Mouse (Mus musculus) erythroblast, embryonic 14.5 days (primary cell): ENCODE data around the gene Gm17087. TPM values are rescaled to one million over a fixed set of nuclear protein-coding genes. Genes with fewer than 3 reads are reported as not detected.

ENCODE experiments used
- H3K27me3 ChIP-seq: 2 replicates; pipeline ENCODE4 v1.6.1; 2012; ENCODE audit warnings: inconsistent platforms; ENCODE audit not compliant: control insufficient read depth
- H3K36me3 ChIP-seq: 2 replicates; pipeline ENCODE4 v1.6.1; 2012; ENCODE audit warnings: mild to moderate bottlenecking, inconsistent platforms; ENCODE audit not compliant: control insufficient read depth
- H3K4me1 ChIP-seq: 2 replicates; pipeline ENCODE4 v1.6.1; 2012; ENCODE audit warnings: inconsistent platforms; ENCODE audit not compliant: control insufficient read depth
- H3K4me3 ChIP-seq: replicated peaks from 2 replicates; pipeline ENCODE3; 2012; ENCODE audit warnings: moderate library complexity, mild to moderate bottlenecking, inconsistent platforms
- H3K9me3 ChIP-seq: 2 replicates; pipeline ENCODE4 v1.6.1; 2012; ENCODE audit warnings: low read length, inconsistent platforms, mixed read lengths; ENCODE audit not compliant: control insufficient read depth
- GATA1 ChIP-seq: IDR thresholded peaks from 2 replicates; pipeline ENCODE4 v1.6.1; 2012; ENCODE audit warnings: low read length, inconsistent platforms, mixed read lengths
- TAL1 ChIP-seq: IDR thresholded peaks from 3 replicates; pipeline ENCODE4 v1.6.1; 2012; ENCODE audit warnings: low read length, inconsistent platforms, mixed read lengths
- polyA plus RNA-seq: library from polyadenylated mRNA; stranded (reverse); fragments of >175 nt; gene quantifications from 2 replicates; pipeline ENCODE4 v1.2.3, GENCODE M21; 2012

Gm17087 gene
- polyA plus RNA-seq, 1 experiment: not detected

DNA sequence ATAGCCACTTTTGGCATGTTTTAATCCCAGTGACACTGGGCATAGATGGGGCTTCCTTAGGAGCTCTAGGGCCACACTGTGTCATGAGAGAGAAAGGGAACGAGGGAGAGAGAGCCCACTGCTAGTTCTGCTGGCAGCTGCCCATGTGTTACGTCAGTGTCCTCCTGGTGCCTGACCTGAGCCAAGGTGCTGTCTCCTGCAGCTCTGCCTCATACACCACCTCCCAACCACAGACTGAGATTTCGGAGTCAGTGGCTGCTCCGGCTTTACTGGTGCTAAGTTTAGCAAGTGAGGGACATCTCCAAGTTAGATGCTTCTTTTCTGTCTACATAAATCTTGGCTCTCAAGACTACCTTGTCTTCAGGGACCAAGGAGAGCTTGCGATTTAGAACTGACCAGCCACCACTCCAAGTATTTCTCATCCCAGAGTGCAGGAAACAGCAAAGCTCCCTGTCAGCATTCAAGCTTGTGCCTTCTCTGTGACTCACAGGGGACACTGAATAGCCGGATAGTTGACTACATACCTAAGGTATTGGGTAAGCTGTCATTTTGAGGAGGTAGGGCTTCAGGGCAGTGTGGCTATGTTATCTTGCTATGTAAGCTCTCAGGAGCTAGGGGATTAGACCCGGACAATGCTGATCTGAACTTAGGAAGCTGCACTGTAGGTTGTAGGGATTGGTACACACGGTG, 14.3 kb downstream of the Gm17087 start:
- Histone ChIP-seq H3K4me1 (no peaks in the 10 kb centered on the region), H3K27me3 (no peaks in the 10 kb centered on the region), H3K36me3 (no peaks in the 10 kb centered on the region), H3K9me3 (no peaks in the 10 kb centered on the region), H3K4me3 (no peak overlapping the region)
- TF ChIP-seq GATA1: no peak
- no peak for TF ChIP-seq TAL1

GRCm38 (mm10) chr17:8551641-8552040, 15.1 kb downstream of the Gm17087 start:
- H3K4me1 ChIP-seq: no peaks in the 10 kb centered on the region
- TF ChIP-seq GATA1 (no peak), TAL1 (no peak)
- H3K36me3 ChIP-seq: no peaks in the 10 kb centered on the region
- no peaks in the 10 kb centered on the region for H3K9me3 ChIP-seq
- H3K4me3 ChIP-seq: no peak overlapping the region
- no peaks in the 10 kb centered on the region for H3K27me3 ChIP-seq

GRCm38 (mm10) chr17:8548733-8549132, 18.0 kb downstream of the Gm17087 start:
- Histone ChIP-seq H3K4me3 (no peak overlapping the region), H3K36me3 (no peaks in the 10 kb centered on the region), H3K9me3 (no peaks in the 10 kb centered on the region), H3K27me3 (no peaks in the 10 kb centered on the region), H3K4me1 (no peaks in the 10 kb centered on the region)
- no peak for TF ChIP-seq TAL1
- no peak for TF ChIP-seq GATA1

GRCm38 (mm10) chr17:8546366-8546765, 20.4 kb downstream of the Gm17087 start:
- Histone ChIP-seq H3K36me3 (no peaks in the 10 kb centered on the region), H3K4me1 (no peaks in the 10 kb centered on the region), H3K4me3 (no peak overlapping the region), H3K27me3 (no peaks in the 10 kb centered on the region), H3K9me3 (no peaks in the 10 kb centered on the region)
- TF ChIP-seq GATA1 (no peak), TAL1 (no peak)

DNA sequence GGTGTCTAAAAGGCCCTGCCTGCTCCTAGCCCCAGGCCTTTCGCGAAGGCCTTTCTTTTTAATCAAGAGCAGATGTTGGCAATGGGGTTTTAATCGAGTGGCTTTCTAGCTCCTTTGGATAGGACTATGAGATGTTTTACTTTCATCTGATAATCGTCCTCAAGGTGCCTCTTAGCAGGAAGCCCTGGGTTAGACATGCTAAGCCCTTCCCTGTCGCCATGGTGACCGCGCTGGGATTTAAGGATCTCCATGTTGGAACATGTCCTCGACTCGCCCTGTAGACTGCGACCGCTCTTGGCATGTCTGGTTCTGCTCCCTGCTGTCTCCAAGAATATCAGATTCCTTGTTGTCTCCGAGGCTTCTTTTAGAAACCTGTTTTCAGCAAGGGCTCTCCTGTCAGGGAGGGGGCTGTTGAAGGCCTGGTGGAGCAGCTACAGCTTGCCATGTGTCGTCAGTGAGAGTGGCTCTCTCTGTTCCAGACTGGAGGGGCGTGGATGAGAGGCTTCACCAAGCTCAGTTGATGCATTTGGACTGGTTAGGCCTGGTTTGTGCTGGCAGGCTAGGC, 24.7 kb downstream of the Gm17087 start:
- no peaks in the 10 kb centered on the region for H3K27me3 ChIP-seq

DNA sequence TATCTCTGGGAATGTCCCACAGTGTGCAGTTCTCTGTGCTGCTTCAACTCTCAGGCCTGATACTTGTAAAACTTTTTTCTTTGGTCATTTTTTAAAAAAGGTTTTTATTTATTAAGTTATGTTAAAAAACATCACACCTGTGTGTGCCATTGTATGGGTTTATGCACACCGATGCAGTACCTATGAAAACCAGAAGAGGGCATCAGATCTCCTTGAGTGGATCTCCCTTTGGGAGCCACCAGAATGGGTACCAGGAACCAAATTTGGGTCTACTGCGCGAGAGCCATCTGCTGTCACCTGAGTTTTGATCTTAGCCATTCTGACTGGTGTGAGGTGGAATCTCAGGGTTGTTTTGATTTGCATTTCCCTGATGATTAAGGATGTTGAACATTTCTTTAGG, 28.6 kb downstream of the Gm17087 start:
- H3K27me3 ChIP-seq: no peaks in the 10 kb centered on the region
- no peak for TF ChIP-seq TAL1
- no peak for TF ChIP-seq GATA1
- H3K4me3 ChIP-seq: no peak overlapping the region
- H3K4me1 ChIP-seq: no peaks in the 10 kb centered on the region
- no peaks in the 10 kb centered on the region for H3K36me3 ChIP-seq
- no peaks in the 10 kb centered on the region for H3K9me3 ChIP-seq

More for the DNA sequence above, 24.7 kb downstream of the Gm17087 start:
- TF ChIP-seq TAL1: no peak
- TF ChIP-seq GATA1: no peak
- Histone ChIP-seq H3K4me1 (no peaks in the 10 kb centered on the region), H3K36me3 (no peaks in the 10 kb centered on the region), H3K4me3 (no peak overlapping the region), H3K9me3 (no peaks in the 10 kb centered on the region)

GRCm38 (mm10) chr17:8536522-8536921, 30.2 kb downstream of the Gm17087 start:
- H3K27me3 ChIP-seq: no peaks in the 10 kb centered on the region
- no peaks in the 10 kb centered on the region for H3K4me1 ChIP-seq
- H3K36me3 ChIP-seq: no peaks in the 10 kb centered on the region
- no peak for TF ChIP-seq GATA1
- H3K4me3 ChIP-seq: no peak overlapping the region
- H3K9me3 ChIP-seq: no peaks in the 10 kb centered on the region

DNA sequence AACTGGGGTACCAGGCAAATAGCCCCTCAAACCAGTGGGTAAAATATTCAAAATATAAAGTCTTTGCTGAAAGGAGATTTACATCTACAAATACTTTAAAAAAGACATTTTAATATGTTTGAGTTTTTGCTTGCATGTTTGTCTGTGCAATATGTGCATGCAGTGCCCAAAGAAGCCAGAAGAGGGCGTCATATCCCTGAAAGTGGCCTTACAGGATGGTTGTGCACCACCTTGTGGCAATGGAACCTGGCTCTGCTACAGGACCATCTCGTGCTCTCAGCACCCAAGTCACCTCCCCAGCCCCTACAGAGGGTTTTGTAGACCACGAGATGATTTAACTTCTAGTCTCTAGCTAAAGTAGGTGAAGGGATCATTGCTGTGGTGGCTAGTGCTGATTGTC, 32.9 kb downstream of the Gm17087 start:
- Histone ChIP-seq H3K9me3 (no peaks in the 10 kb centered on the region), H3K4me1 (no peaks in the 10 kb centered on the region), H3K36me3 (no peaks in the 10 kb centered on the region), H3K4me3 (no peak overlapping the region), H3K27me3 (no peaks in the 10 kb centered on the region)
- TF ChIP-seq TAL1 (no peak), GATA1 (no peak)

DNA sequence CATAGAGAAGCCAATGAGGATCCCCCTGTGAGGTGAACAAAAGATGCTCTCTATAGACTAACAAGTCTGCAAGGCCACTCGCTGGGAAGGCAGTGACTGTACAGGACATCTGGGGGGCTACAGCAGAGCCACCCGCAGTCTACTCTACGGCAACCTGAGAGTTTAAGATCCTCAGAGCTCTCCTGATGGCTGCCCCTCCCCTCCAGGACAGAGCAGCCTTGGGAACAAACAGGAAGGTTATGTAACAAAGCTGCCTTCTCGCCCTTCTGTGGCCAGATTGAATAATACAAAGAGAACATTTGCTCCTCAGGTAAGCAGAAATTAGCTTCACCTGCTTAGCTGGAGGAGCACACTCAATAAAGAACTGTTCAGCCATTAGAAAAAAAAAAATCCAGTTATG, 34.1 kb downstream of the Gm17087 start:
- Histone ChIP-seq H3K27me3 (0 out of 2 replicates have a peak, but pooled peaks cover 3% of the 10 kb centered on the region), H3K4me3 (no peak overlapping the region), H3K36me3 (no peaks in the 10 kb centered on the region), H3K9me3 (no peaks in the 10 kb centered on the region), H3K4me1 (no peaks in the 10 kb centered on the region)
- TF ChIP-seq TAL1 (no peak), GATA1 (no peak)
